Mouse (Mus musculus) heart, adult 9 months (tissue): Measurements from ENCODE around the gene Zbtb37.

Source experiments
- DNase-seq, 2 experiments: peaks; one replicate each; pipeline ENCODE4 v3.0.0; 2022; ENCODE audit warnings: low spot score in 2 of 2

Gene Zbtb37

GRCm38 (mm10) chr1:161034435-161035280, at the start of gene Zbtb37:
Gene Zbtb37 (minus strand): TSS chr1:161034849.
- DNase-seq, result peak; percentile 97 to 99

DNA sequence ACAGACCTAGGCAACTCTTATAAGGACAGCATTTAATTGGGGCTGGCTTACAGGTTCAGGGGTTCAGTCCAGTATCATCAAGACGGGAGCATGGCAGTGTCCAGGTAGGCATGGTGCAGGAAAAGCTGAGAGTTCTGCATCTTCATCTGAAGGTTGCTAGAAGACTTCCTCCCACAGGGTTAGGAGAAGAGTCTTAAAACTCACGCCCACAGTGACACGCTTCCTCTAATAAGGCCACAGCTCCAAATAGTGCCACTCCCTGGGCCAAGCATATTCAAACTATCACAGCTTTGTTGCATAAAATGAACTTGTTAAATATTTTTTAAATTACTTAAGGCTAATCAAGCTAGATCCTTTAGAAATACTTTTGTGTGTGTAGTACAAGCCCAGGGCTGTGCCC, 42.6 kb upstream of the Zbtb37 start:
- DNase-seq, result no peak

- DNase-seq, result no peak
Measured at GRCm38 (mm10) chr1:161076238-161076637, 41.6 kb upstream of the Zbtb37 start.

DNA sequence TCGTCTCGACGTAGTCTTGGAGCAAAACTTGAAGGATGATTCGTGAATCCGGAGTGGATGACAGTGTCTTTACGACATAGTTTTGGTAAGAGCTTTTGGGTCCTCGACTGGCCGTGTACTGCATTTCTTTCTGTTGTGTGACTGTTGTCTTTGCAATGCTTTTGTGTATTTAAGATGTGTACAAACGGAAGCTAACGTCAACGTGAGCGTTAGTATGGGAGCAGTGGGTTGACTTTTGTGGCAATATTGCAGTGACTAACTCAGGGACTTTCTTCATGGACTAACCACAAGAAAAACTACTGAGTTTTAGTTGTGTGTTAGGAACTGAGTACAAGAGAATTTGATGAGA, 36.6 kb upstream of the Zbtb37 start:
- peak in 1 of 2 experiments; percentile 3 for DNase-seq

DNA sequence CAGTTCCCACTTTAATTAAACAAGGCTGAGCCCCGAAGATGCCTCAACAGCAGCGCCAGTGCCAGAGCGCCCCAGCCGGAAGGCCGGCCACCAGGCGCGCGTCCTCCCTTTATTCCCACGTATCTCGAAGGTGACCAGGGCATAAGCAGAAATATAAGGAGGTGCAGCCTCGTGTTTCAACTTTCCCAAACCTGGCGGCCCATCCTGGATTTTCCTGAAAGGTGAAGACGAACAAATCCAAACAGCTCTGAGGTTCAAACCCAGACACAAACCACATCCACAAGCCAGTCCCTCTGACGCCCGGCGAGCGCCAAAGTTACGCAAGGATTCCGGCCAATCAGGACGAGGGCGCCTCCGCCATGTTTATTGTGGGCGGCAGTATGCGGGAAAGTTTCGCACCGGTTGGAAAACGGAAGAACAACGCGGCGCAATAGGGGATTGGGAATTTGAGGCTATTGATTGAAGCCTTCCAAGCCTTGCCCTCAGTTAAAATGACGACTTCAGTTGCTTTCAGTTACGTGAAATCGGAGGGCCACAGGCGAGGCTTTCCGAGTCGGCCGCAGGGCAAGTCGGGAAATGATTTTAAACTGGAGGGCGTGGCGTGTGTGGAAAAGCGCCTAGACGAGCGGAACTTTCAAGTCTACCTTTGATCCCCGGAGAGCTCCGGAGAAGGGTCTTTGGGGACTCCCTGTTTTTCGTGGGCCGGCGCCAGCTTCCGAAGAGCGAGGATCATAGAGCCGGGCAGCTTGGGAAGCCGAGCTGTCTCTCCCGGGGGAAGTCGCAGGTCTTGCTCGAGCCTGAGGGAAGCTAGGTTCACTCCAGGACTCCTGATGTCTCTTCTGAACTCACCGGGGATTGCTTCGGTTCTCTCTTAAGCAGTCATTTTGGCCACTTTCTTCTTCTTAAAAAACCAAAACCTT, 36.0 kb upstream of the Zbtb37 start, which contains the start of the genes Dars2 and Cenpl:
Gene Dars2, minus strand, starts transcription at position 307 of the 920 bp plus-strand sequence.
Gene Cenpl, plus strand, starts transcription at position 362 of the 920 bp plus-strand sequence.
- DNase-seq, result peak; percentile 98

- DNase-seq, result no peak
Measured at GRCm38 (mm10) chr1:161063351-161063750, 28.7 kb upstream of the Zbtb37 start.

- no peak for DNase-seq
Measured at GRCm38 (mm10) chr1:161057164-161057563, 22.5 kb upstream of the Zbtb37 start.

- no peak for DNase-seq
Measured at GRCm38 (mm10) chr1:161046972-161047371, 12.3 kb upstream of the Zbtb37 start.

GRCm38 (mm10) chr1:161041261-161042020, 6.8 kb upstream of the Zbtb37 start:
- no peak for DNase-seq

GRCm38 (mm10) chr1:161040855-161041254, 6.2 kb upstream of the Zbtb37 start:
- DNase-seq, result no peak

GRCm38 (mm10) chr1:161040426-161040770, 5.7 kb upstream of the Zbtb37 start:
- no peak for DNase-seq

- no peak for DNase-seq
Measured at GRCm38 (mm10) chr1:161039741-161040425, 5.2 kb upstream of the Zbtb37 start.

DNA sequence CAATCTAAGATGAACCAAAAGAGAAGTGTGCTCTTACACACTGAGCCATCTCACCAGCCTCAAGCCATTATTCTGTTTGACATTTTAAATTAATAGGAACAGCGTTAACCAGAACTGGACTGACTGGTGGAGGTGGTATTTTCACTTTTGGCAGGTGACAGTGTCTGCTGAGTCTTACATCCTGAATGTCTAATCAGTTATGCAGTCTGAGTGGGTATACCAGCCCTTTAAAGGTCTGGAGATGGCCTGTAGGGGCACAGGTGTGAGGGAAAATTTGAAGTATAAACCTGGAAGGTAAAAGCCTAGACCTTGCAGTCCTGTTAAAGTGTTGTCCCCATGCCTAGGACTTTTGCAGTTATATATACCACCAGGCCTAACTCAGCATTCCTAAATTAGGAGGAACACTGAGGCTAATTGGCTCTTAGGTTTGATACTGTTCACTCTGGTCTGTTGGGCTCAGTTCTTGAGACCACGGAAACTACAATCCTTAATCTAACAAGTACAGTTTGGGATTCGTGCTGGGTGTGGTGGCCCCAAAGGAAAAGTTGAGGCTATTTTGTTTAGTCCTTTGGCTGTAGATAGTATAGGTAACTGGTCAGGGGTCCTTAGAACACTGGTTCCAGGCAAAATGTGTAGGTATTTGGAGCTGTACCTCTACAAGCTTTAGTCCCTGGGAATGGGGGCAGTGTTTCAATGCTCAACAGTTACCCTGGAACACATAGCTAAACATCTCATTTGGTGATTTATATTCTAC, 4.5 kb upstream of the Zbtb37 start:
- no peak for DNase-seq

DNA sequence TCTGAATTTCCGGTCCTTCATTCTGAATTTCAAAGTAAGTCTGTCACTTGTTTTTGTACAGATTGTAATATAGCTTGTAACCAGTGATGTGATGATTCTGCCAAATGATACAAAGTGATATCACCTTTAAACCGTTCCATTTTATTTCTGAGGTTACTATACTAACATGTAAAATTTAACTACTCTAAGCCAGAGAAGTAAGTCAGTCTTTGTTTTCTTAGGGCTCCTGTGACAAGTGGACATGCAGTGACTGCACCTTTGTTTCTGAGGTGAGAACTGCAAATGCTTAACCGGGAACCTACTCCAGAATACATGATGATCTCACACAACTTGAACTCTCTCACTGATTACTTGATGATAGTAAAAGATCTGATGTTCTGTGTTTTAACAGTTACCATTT, 3.4 kb upstream of the Zbtb37 start:
- DNase-seq, result no peak

DNA sequence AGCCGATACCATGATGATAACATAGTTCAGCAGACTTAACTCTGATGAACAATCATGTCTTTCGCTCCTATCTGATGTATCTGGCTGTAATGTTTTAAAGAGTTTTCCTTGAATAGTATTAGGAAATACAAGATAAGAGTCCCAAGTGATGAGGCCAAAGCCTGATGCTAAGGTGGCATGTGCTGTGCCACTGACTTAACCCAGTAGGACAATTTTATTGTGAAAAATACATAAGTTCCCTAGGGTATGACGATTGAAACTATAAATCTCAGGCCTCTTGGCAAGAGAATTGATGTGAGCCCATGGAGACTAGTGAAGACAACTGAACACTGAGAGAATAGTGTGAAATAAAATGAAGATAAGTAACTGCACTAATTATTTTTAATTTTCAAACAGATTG, 3.0 kb upstream of the Zbtb37 start:
- DNase-seq, result no peak

DNA sequence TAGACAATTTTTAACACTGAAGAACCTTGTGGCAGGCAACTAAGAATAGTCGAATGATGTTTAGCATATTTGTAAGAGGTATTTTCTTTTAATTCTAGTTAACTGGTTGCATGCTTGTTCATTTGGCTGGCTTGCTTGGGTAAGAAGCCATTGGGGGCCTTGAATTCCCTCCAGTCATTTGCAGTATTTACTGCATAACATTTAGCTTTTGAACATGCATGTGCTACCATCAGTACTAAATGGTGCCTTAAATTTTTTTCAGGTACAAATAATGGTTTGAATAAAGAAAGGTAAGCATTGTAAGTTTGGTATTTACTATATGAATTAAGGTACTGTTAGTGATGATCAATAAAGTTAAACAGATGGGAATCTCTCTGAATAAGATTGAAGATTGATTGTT, 2.4 kb upstream of the Zbtb37 start:
- no peak for DNase-seq

DNA sequence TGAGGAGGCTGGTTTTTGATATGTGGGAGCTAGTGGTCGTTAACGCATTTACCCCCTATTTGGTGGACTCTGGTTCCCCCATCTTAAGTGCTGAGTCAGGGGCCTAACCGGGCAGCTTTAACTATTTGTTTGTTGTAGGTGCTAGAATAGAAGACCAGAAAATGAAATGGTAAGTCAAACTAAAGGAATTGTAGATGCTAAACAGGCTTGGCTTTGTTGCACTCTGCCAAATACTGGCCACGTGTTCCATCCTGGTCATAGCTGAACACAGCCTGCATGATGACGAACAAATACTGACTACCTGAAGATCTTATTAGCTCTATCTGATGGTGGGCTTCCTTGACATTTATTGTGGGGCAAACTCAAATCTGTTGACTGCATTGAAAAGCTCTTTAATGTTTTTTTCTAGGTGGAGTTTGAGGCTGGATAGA, 1.8 kb upstream of the Zbtb37 start:
- DNase-seq, result no peak

DNA sequence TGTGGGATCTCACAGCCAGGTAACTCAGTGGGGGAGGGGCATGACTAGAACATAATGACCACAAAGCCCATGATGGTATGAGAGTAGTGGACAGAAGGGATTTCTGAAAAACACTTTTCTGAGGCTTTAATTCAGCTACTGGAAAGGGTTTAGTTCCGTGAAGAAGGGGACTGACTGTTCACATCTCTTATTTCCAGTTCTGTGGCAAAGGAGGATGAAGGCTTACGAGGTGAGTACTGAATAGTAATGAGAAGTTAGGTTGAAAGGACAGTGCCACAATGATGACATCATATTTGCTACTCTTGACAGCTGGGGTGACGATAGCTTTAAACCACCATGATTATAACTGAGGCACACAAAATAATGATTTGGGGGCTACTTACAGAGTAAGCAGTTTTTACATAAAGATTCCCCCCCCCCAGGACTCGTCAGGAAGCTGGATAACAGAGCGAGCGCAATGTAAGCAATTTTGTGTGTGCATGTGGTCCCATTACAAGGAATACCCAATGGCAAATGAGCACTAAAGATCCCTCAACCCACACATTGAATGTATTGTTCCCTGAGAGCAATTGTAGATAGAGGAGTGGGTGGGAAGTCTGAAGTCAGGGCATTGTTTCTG, 1.2 kb upstream of the Zbtb37 start:
- peak in 1 of 2 experiments; percentile 16 for DNase-seq

- no peak for DNase-seq
Measured at GRCm38 (mm10) chr1:161035281-161035785, 684 bp upstream of the Zbtb37 start.
